Mouse (Mus musculus): ENCODE measurements at regions not wholly inside any gene's neighbourhood (a gene's known extent, or its start where the extent isn't known, plus 50 kb on each side); places are given as distances from the start of the nearest gene placed in this dataset.
A peak's percentile ranks its signal among the peaks of the same experiment; 100 is the strongest.

GRCm38 (mm10) chr3:65478215-65478614 lies 50.0 kb upstream of the Tiparp start:
- Histone ChIP-seq H3K27ac (ENCODE audit: low read length) (no peak overlapping the region), H3K36me3 (ENCODE audit: control insufficient read depth, insufficient read depth) (no peaks in the 10 kb centered on the region), H3K4me2 (ENCODE audit: low read depth, low read length) (no peak overlapping the region), H3K9me3 (replicated peaks; ENCODE audit: control insufficient read depth, low read length) (no peaks in the 10 kb centered on the region), H3K4me3 (ENCODE audit: low read length) (no peak overlapping the region), H3K4me1 (ENCODE audit: control insufficient read depth, insufficient read depth, low read length) (peaks cover 11% of the 10 kb centered on the region), H3K9ac (ENCODE audit: low read length) (no peak overlapping the region), H3K27me3 (ENCODE audit: control insufficient read depth, insufficient read depth, low read length) (no peaks in the 10 kb centered on the region)
- no peak for ATAC-seq (replicated peaks; ENCODE audit: extremely low read depth, insufficient read depth, low FRiP score)
- WGBS, result 78% methylated on average over 6 of the region's 6 CpGs

DNA sequence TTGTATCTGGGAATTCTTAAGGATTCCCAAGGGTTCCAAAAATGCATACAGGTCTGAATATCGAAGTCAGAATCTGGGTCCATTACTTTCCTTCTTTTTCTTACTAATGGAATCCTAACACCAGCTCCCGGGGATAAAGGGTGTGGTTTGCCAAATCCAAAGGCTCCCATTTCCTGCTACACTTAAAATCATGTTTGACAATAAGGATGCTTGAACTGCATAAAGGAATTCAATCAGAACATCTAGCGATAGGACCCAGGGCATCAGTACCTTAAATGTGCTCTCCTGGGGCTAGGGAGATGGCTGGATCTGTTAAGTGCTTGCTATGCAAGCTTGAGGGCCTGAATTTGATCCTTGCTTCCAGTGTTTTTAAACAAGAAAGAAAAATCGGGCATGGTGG lies 51.1 kb upstream of the Tiparp start:
- Histone ChIP-seq H3K9me3 (replicated peaks; ENCODE audit: control insufficient read depth, low read length) (no peaks in the 10 kb centered on the region), H3K4me2 (ENCODE audit: low read depth, low read length) (no peak overlapping the region), H3K27me3 (ENCODE audit: control insufficient read depth, insufficient read depth, low read length) (no peaks in the 10 kb centered on the region), H3K4me1 (ENCODE audit: control insufficient read depth, insufficient read depth, low read length) (peaks cover 3% of the 10 kb centered on the region), H3K36me3 (ENCODE audit: control insufficient read depth, insufficient read depth) (no peaks in the 10 kb centered on the region), H3K4me3 (ENCODE audit: low read length) (no peak overlapping the region), H3K9ac (ENCODE audit: low read length) (no peak overlapping the region), H3K27ac (ENCODE audit: low read length) (no peak overlapping the region)
- 56% methylated on average over 4 of the region's 4 CpGs for WGBS
- no peak for ATAC-seq (replicated peaks; ENCODE audit: extremely low read depth, insufficient read depth, low FRiP score)

GRCm38 (mm10) chr3:65476091-65476953 lies 51.9 kb upstream of the Tiparp start:
- no peak for ATAC-seq (replicated peaks; ENCODE audit: extremely low read depth, insufficient read depth, low FRiP score)
- H3K4me1 ChIP-seq (ENCODE audit: control insufficient read depth, insufficient read depth, low read length), result peaks cover 3% of the 10 kb centered on the region
- no peaks in the 10 kb centered on the region for H3K36me3 ChIP-seq (ENCODE audit: control insufficient read depth, insufficient read depth)
- no peak overlapping the region for H3K9ac ChIP-seq (ENCODE audit: low read length)
- 88% methylated on average over 19 of the region's 19 CpGs for WGBS
- no peaks in the 10 kb centered on the region for H3K27me3 ChIP-seq (ENCODE audit: control insufficient read depth, insufficient read depth, low read length)
- H3K27ac ChIP-seq (ENCODE audit: low read length), result no peak overlapping the region
- no peak overlapping the region for H3K4me3 ChIP-seq (ENCODE audit: low read length)
- H3K4me2 ChIP-seq (ENCODE audit: low read depth, low read length), result no peak overlapping the region
- no peaks in the 10 kb centered on the region for H3K9me3 ChIP-seq (replicated peaks; ENCODE audit: control insufficient read depth, low read length)

- no peak overlapping the region for H3K4me2 ChIP-seq (ENCODE audit: low read depth, low read length)
- peaks cover 3% of the 10 kb centered on the region for H3K4me1 ChIP-seq (ENCODE audit: control insufficient read depth, insufficient read depth, low read length)
- H3K27ac ChIP-seq (ENCODE audit: low read length), result no peak overlapping the region
- no peak overlapping the region for H3K4me3 ChIP-seq (ENCODE audit: low read length)
- H3K9me3 ChIP-seq (replicated peaks; ENCODE audit: control insufficient read depth, low read length), result no peaks in the 10 kb centered on the region; the same call in 1 of the 2 replicates
- H3K27me3 ChIP-seq (ENCODE audit: control insufficient read depth, insufficient read depth, low read length), result no peaks in the 10 kb centered on the region
- no peak overlapping the region for H3K9ac ChIP-seq (ENCODE audit: low read length)
- ATAC-seq (replicated peaks; ENCODE audit: extremely low read depth, insufficient read depth, low FRiP score), result 0 out of 2 replicates have a peak, but pooled peaks have one; percentile 37
- H3K36me3 ChIP-seq (ENCODE audit: control insufficient read depth, insufficient read depth), result no peaks in the 10 kb centered on the region
- 44% methylated on average over 7 of the region's 7 CpGs for WGBS
These were observed 53.6 kb upstream of the Tiparp start for GRCm38 (mm10) chr3:65474585-65474984.

GRCm38 (mm10) chr3:65471796-65472195 lies 56.4 kb upstream of the Tiparp start:
- no peak overlapping the region for H3K4me2 ChIP-seq (ENCODE audit: low read depth, low read length)
- no peaks in the 10 kb centered on the region for H3K27me3 ChIP-seq (ENCODE audit: control insufficient read depth, insufficient read depth, low read length)
- no peaks in the 10 kb centered on the region for H3K36me3 ChIP-seq (ENCODE audit: control insufficient read depth, insufficient read depth)
- H3K9ac ChIP-seq (ENCODE audit: low read length), result no peak overlapping the region
- no peak for ATAC-seq (replicated peaks; ENCODE audit: extremely low read depth, insufficient read depth, low FRiP score)
- no peak overlapping the region for H3K27ac ChIP-seq (ENCODE audit: low read length)
- no peaks in the 10 kb centered on the region; the same call in 1 of the 2 replicates for H3K9me3 ChIP-seq (replicated peaks; ENCODE audit: control insufficient read depth, low read length)
- 80% methylated on average over 7 of the region's 7 CpGs for WGBS
- peaks cover 1% of the 10 kb centered on the region for H3K4me1 ChIP-seq (ENCODE audit: control insufficient read depth, insufficient read depth, low read length)
- H3K4me3 ChIP-seq (ENCODE audit: low read length), result no peak overlapping the region

DNA sequence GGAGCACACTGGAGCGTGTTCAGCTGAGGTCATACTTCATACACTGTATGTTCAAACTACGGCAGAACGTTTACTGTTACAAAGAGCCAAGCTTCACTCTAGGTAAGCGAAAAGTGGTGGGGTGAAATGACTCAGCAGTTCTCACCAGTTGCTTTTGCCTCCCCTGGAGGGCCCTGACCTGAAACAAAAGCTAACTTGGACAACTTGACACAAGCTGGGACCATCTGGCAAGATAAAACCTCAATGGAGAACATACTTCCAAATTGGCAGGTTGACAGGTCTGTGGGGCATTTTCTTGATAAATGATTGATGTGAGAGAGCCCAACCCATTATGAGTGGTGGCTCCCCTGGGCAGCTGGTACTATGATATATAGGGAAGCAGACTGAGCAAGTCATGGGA lies 59.0 kb upstream of the Tiparp start:
- ATAC-seq (replicated peaks; ENCODE audit: extremely low read depth, insufficient read depth, low FRiP score), result no peak
- Histone ChIP-seq H3K27me3 (ENCODE audit: control insufficient read depth, insufficient read depth, low read length) (no peaks in the 10 kb centered on the region), H3K4me1 (ENCODE audit: control insufficient read depth, insufficient read depth, low read length) (no peaks in the 10 kb centered on the region)

GRCm38 (mm10) chr3:65464769-65465168 lies 63.4 kb upstream of the Tiparp start:
- Histone ChIP-seq H3K27ac (ENCODE audit: low read length) (no peak overlapping the region), H3K4me2 (ENCODE audit: low read depth, low read length) (no peak overlapping the region), H3K9me3 (replicated peaks; ENCODE audit: control insufficient read depth, low read length) (no peaks in the 10 kb centered on the region; the same call in 1 of the 2 replicates), H3K4me3 (ENCODE audit: low read length) (no peak overlapping the region), H3K27me3 (ENCODE audit: control insufficient read depth, insufficient read depth, low read length) (no peaks in the 10 kb centered on the region), H3K36me3 (ENCODE audit: control insufficient read depth, insufficient read depth) (no peaks in the 10 kb centered on the region), H3K9ac (ENCODE audit: low read length) (no peak overlapping the region), H3K4me1 (ENCODE audit: control insufficient read depth, insufficient read depth, low read length) (peaks cover 8% of the 10 kb centered on the region; the same call in 1 of the 2 replicates)
- WGBS, result 51% methylated on average over 5 of the region's 5 CpGs
- no peak for ATAC-seq (replicated peaks; ENCODE audit: extremely low read depth, insufficient read depth, low FRiP score)

More for the DNA sequence above, 59.0 kb upstream of the Tiparp start:
- no peaks in the 10 kb centered on the region for H3K36me3 ChIP-seq (ENCODE audit: control insufficient read depth, insufficient read depth)
- no peak overlapping the region for H3K9ac ChIP-seq (ENCODE audit: low read length)
- H3K27ac ChIP-seq (ENCODE audit: low read length), result no peak overlapping the region
- WGBS, result 64% methylated on average over 4 of the region's 4 CpGs
- H3K9me3 ChIP-seq (replicated peaks; ENCODE audit: control insufficient read depth, low read length), result no peaks in the 10 kb centered on the region; the same call in 1 of the 2 replicates
- no peak overlapping the region for H3K4me2 ChIP-seq (ENCODE audit: low read depth, low read length)
- H3K4me3 ChIP-seq (ENCODE audit: low read length), result no peak overlapping the region

DNA sequence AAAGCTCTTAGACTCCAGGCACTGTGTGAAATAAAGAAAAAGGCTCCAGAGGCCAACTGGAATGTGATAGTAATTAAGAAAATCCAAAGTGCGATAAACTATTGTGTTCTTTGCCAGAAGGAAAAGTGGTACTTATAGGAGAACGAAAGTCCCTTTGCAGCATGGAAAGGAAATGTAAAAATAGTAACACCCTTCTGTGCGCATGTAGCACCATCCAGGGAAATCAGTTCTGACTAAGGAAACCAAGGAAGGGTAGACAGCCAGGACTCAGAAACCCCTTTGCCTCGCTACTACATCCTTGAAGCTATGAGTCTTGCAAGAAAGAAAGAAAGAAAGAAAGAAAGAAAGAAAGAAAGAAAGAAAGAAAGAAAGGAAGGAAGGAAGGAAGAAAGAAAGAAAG lies 67.3 kb upstream of the Tiparp start:
- Histone ChIP-seq H3K9ac (ENCODE audit: low read length) (no peak overlapping the region), H3K4me1 (ENCODE audit: control insufficient read depth, insufficient read depth, low read length) (peaks cover 13% of the 10 kb centered on the region), H3K4me3 (ENCODE audit: low read length) (no peak overlapping the region), H3K9me3 (replicated peaks; ENCODE audit: control insufficient read depth, low read length) (no peaks in the 10 kb centered on the region), H3K36me3 (ENCODE audit: control insufficient read depth, insufficient read depth) (no peaks in the 10 kb centered on the region), H3K27ac (ENCODE audit: low read length) (no peak overlapping the region), H3K4me2 (ENCODE audit: low read depth, low read length) (no peak overlapping the region), H3K27me3 (ENCODE audit: control insufficient read depth, insufficient read depth, low read length) (no peaks in the 10 kb centered on the region)
- ATAC-seq (replicated peaks; ENCODE audit: extremely low read depth, insufficient read depth, low FRiP score), result no peak
- 24% methylated on average over 4 of the region's 4 CpGs for WGBS

DNA sequence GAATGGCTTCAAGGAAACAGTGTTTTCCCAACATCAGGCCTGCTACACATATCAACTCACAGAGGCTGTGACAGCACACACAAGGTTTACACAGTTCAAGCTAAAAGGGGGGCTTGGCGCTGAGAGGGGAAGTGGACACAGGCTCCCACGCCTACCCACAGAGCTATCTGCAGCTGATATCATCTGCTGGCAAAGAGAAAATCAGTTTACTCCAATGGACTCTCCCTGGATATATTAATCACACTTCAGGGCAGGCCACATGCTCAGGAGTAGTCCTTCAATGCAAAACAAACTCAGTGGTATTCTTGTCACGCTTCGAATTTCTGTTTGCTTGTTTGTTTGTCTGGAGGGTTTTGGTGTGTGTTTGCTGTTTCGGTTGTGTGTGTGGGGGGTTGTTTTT lies 67.3 kb upstream of the Ssr3 start:
- Histone ChIP-seq H3K4me1 (ENCODE audit: control insufficient read depth, insufficient read depth, low read length) (peaks cover 18% of the 10 kb centered on the region), H3K27me3 (ENCODE audit: control insufficient read depth, insufficient read depth, low read length) (no peaks in the 10 kb centered on the region), H3K27ac (ENCODE audit: low read length) (no peak overlapping the region), H3K36me3 (ENCODE audit: control insufficient read depth, insufficient read depth) (no peaks in the 10 kb centered on the region), H3K4me3 (ENCODE audit: low read length) (no peak overlapping the region), H3K4me2 (ENCODE audit: low read depth, low read length) (no peak overlapping the region), H3K9me3 (replicated peaks; ENCODE audit: control insufficient read depth, low read length) (no peaks in the 10 kb centered on the region), H3K9ac (ENCODE audit: low read length) (no peak overlapping the region)
- WGBS, result 57% methylated on average over 5 of the region's 5 CpGs
- no peak for ATAC-seq (replicated peaks; ENCODE audit: extremely low read depth, insufficient read depth, low FRiP score)

Data from heart, embryonic 16.5 days (tissue).